Mouse (Mus musculus) lung, adult 2 months (tissue): ENCODE results near the gene Setx.
"Not testable (repeated sequence)": the region's sequence is repeated elsewhere in the genome, so short reads cannot be mapped to it uniquely, and the experiment has no call there.

ENCODE experiments used
- CTCF ChIP-seq: fragments of 200-500 bp; IDR thresholded peaks from 2 replicates; pipeline ENCODE4 v1.5.1; 2011; ENCODE audit warnings: mild to moderate bottlenecking, low read length, control low read depth; ENCODE audit not compliant: insufficient read depth
- POLR2A ChIP-seq: fragments of 200-500 bp; IDR thresholded peaks from 2 replicates; pipeline ENCODE4 v1.6.1; 2011; ENCODE audit warnings: low read depth, mild to moderate bottlenecking, control low read depth, low read length, borderline replicate concordance; ENCODE audit errors: extremely low read depth

GRCm38 (mm10) chr2:29089276-29089675 is 34.7 kb upstream of the Setx start:
- not testable (repeated sequence) for TF ChIP-seq POLR2A, CTCF
